Mouse (Mus musculus): ENCODE results near the gene Cys1.
A peak's percentile ranks its signal among the peaks of the same experiment; 100 is the strongest.
"Not testable (repeated sequence)": the region's sequence is repeated elsewhere in the genome, so short reads cannot be mapped to it uniquely, and the experiment has no call there.

Gene Cys1

GRCm38 (mm10) chr12:24681286-24682023 is at the start of gene Cys1:
Cys1 (minus strand) TSS chr12:24681813.
- no peak for DNase-seq (ENCODE audit: low spot score in 2 of 2)

DNA sequence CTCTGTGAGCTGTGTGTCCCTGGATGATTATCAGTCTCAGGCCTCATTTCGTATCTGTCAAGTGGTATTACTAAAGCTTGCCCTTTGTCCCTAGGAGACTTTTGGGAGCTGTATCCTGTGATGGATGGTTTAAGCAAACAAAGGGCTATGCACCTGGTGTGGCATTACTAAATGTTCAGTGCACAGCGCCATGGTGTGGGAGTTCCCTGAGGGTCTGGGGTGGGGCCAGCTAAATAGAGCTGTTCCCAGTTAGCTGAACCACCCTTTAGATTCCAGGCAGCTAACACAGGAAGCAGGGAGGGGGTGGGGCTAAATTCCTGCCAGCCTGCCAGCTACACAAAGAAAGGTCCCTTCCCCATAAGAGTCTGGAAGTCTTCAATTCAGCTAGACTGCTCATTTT is 42.8 kb upstream of the Cys1 start:
- no peak for DNase-seq (ENCODE audit: low spot score in 2 of 2)

DNA sequence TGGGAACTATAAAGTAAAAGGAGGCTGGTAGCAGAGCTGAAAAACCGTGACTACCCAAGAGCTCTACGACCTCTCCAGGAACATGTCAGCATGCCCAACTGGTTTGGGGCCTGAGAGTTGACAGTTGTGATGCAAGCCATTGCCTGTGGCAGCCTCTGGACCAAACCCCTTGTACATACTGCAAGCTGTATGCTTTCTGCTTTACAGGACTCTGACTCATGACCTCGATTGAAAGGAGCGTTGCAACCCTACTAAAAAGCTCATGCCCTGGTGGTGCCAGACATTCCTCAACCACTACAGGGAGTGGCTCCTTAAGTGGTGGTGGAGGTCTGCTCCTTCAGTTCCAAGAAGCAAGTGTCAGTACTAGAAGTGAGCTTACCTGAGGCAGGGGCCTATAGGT is 42.2 kb upstream of the Cys1 start:
- no peak for DNase-seq (ENCODE audit: low spot score in 2 of 2)

DNA sequence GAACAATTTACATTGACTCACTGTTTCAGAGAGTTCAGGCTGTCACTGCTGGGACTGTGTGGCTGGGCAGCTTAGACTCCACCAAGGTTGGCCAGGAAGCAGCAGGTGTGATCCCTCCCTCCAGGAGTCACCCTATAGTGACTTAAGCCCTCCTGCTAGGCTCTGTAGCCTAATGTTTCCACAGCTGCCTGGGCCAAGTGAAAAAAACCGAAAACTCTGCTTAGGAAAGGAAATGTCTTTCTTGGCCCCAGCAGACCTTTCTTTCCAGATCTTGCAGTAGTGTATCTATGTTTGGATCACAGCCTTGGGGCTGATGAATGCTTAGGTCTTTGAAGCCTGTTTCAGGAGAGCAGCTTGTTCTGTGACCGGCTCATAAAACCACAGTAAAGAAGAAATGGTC is 41.8 kb upstream of the Cys1 start:
- DNase-seq (ENCODE audit: low spot score in 2 of 2) = no peak

DNA sequence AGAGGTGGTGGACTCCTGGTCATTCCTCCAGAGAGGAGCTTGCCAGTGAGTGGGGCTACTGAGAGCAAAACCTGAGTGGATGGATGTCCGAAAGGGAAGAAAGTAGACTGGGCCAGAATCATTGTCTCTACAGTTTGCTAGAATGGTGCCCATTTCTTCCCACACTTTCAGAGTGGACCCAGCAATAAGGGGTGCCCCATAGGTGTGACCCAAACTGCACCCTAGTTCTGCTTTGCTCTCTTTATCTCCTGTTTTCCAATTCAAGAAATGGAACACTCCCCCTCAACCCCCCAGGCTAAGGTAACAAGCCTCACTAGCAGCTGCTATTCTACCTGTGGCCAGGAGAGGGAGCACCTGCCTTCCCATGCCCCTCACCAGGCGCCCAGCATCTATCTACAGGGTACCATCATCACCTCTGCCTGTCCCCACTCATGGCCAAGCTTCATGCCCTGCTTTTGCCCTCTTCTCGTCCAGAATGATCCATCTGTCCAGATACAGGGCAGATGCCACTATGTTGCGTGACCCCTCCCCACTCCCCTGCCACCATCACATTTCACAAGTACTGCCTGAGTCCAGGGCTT is 35.2 kb upstream of the Cys1 start:
- peak in 1 of 2 experiments; percentile 43 for DNase-seq (ENCODE audit: low spot score in 2 of 2)

DNA sequence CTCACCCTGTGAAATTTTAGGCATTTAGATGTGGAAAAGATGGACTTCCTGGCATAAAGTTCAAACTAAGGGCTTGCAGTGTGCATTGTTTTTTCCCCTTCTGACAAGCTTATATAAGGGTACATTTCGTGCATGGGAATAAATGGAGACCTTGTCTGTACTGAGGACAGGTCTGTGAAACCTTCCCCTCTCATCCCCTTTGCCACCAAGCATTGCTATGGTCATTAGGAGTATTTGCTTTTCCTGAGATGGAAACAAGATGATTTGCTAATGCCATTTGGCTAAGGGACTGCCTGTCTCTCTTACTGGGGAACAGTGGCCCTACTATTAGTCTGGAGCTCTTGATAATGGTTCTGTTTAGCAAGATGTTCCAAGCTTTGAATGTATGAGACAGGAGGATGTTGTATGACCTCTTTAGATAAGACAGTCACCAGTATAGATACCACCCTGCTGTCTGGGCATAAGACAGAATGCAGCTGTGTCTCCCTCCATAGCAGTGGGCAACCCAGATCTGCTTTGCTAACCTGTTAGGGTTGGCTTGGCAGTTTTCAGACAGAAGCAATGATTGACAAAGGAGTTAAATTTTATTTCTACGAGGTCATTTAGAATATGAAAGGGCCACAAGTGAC is 33.8 kb upstream of the Cys1 start:
- no peak for DNase-seq (ENCODE audit: low spot score in 2 of 2)

DNA sequence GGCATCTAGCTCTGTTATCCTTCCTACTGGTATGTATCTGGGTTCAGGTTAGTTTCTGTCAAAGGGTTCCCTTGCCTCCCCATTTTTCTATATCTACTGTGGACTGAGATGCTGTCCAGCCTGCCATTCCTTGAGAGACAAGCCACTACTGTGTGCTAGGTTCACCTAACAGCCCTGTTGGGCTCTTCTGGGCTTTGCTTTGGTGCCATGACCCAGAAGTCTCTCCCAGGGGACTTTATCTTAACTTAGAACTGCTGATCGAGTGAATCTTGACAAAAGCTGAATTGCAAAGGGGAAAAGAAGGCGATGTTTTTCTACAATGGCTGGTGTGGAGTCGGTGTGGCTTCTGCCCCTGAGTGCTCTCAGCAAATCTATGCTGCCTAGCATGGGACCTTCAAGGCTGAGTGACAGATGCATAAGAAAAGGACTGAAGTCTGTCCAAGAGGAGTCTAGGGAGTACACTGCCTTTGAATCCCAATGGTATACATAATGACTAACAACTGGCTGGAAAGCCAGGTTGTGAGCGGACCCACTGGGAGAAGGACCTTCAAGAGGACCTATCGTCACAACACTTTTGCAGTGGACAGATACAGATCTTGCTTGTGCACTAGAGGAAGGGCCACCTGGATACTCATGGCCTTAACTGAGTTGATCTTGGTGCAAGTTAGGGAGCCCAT is 33.1 kb upstream of the Cys1 start:
- DNase-seq (ENCODE audit: low spot score in 2 of 2) = no peak

- no peak for DNase-seq (ENCODE audit: low spot score in 2 of 2)
Measured at GRCm38 (mm10) chr12:24712396-24712795, 30.8 kb upstream of the Cys1 start.

GRCm38 (mm10) chr12:24710672-24711071 is 29.1 kb upstream of the Cys1 start:
- no peak for DNase-seq (ENCODE audit: low spot score in 2 of 2)

DNA sequence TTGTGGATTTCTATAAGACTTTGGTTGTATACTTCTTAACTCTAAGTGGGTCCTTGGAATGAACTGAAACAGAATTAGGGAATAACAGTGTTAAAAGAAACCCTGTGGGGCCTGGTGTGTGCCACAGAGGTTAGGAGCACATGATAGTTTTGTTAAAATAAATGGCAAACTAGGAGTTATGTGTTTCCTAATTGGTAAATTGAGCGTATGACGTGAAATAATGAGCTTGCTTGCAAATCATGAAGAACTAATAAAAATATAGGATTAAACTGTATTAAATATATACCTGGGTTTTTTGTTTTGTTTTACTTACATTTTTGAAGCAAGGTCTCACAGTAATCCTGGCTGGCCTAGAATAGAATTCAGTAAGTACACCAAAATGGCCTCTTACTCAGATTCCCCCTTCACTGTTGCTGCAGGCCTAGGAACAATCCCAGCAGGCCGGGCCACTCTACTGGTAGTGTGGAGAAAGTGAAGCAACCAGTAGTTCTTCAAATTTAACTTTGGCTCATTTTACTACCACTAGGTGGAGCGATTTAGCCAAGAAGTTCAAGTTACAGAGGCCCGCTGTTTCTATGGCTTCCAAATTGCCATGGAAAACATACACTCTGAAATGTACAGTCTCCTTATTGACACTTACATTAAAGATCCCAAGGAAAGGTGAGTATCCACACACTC is 28.4 kb upstream of the Cys1 start:
- peak in 1 of 2 experiments; percentile 60 for DNase-seq (ENCODE audit: low spot score in 2 of 2)

DNA sequence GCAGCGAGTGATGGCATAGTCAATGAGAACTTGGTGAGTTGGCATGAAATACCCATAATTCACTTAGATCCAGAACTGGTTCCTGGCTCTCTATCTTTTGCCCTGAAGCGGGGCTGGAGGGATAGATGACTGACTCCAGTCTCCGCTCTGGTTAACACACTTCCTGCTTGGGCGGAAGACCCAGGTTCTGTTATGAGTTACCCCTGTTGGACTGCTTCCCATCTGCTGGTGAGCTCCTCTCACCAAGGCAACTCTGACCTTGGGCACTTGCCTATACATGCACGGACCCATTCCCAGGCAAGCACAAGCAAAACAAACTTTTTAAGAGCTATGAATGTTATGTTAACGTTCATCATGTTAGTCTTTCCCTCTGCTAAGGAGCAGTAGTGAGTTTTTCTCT is 27.8 kb upstream of the Cys1 start:
- no peak for DNase-seq (ENCODE audit: low spot score in 2 of 2)

DNA sequence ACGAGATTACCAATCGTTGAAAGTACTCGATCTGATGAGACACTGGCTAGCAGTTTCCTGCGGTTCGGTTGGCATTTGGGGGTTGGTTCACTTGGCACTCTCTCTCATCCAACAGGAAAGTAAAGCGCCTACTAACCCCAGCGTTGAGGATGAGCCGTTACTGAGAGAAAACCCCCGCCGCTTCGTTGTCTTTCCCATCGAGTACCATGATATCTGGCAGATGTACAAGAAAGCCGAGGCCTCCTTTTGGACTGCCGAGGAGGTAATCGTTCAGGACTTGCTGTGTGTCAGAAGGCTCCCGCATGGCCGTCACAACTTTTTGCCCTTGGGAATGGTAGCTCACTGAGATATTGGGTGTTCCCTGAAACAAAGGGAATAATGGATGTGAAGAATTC is 27.2 kb upstream of the Cys1 start:
- DNase-seq (ENCODE audit: low spot score in 2 of 2) = no peak

DNA sequence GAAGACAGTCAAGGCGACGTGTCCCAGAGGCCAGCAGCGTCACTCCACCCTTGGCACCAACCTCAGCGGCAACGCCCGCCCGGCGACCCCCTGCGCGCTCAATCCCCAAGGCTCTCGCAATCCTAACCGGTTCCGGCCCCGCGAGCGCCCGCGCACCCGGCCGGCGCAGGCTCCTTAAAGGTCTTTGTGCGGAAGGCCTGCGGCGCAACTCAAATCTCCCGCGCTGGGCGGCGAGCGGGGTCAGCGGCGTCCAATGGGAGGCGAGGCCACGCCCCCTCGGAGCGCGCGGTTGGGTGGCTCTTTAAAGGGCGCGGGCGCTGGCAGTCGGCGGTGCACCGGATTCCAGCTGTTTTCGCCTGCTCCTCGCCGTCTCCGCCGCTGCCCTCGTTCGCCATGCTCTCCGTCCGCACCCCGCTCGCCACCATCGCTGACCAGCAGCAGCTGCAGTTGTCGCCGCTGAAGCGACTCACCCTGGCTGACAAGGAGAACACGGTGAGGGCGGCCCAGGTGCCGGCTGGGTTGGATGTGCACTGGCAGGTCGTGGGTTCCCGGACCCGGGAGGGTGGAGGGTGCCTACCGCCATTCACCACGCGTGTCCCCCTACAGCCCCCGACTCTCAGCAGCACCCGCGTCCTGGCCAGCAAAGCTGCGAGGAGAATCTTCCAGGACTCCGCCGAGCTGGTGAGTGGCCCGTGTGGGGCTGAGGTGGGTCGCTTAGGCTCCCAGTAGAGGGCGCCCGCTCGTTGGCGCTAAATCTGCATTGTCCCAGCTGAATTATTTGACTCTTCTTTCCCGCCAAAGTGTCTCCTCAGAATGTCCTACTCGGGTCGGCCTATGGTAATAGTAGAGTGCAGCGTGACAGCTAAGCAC is 26.6 kb upstream of the Cys1 start, which contains the start of gene Rrm2:
Rrm2 (plus strand) TSS at position 288 of the 870 bp plus-strand sequence.
- peak; percentile 87 to 89 for DNase-seq (ENCODE audit: low spot score in 2 of 2)

GRCm38 (mm10) chr12:24707480-24707802 is 25.8 kb upstream of the Cys1 start:
- no peak for DNase-seq (ENCODE audit: low spot score in 2 of 2)

DNA sequence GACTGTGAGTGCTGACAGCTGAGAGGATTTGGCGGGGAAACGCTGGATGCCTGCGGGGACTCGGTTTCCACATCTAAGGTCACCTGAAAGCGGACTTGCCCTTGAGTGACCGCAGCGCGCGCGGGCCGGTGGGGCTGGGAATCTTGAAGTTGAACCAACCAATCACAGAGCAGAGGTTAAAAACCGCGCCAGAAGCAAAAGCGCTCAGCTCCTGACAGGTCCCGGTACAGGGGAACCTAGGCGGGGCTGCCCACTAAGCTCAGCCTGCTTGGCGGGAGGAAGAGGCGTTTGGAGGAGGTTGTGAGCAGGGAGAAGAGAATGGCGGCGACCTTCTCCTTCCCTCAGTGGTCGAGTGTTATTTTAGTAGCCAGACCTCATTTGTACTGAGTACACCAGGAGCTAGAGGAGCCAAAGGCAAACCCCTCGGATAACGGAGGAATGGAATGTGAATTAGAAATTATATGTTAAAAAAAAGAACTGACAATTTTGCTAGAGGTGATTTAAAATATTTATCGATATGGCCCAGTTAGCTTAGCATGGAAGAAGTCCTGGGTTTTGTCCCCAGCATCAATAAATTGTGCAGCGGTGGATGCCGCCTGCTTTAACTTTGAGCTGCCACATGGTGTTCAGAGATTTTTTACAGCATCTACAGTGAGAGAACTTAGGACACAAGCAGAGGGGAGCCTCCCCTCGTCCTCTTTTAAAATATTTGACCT is 25.3 kb upstream of the Cys1 start:
- DNase-seq (ENCODE audit: low spot score in 2 of 2) = no peak

DNA sequence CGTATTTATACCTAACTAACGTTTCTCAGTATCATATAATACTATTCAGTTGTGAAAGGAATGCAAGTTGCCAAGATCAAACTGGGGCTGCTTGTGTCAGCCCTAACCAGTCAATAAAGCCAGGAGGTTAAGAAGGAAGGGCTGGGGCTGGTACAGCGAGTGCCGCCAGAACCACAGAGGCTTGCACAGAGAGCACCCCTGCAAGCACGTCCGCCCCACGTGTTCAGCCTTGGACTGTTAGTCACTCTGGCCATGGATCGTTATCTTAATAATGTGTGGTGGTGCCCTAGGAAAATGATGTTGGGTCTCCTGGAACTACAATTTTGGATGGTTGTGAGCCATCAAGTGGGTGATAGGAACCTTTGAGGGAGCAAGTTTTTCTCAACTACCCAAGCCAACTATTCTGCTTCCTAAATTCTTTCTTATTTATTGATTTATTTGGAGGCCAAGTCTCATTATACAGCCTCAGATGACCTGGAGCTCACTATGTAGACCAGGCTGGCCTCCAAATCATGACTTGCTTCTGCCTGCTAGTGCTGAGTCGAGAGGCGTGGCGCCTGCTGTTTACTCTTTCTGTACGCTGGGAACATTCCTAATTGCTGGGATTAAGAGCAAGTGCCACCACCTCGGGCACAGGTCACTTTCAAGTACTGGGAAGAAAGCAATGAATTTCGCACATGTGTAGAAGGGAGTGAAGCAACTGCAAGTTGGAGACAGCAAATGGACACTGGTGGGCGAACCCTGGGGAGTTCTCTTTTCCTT is 24.1 kb upstream of the Cys1 start:
- no peak for DNase-seq (ENCODE audit: low spot score in 2 of 2)

DNA sequence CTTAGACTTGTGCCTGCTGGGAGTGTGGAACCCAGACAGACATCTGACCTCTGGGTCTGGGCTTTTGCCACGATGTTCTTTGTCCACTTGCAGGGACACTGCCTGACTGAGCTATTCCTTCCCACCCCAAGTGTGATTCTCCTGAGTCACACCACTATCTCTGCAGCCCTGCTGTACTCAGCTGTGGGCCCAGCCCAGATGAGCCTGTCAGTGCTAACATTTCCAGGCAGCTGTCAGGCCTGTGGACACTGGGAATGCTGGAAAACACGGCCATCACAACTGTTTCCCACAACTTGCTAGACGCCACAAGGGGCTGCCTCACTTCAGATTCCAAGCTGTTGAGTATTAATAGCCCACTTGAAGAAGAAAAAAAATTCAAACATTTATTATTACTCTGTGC is 21.4 kb upstream of the Cys1 start:
- no peak for DNase-seq (ENCODE audit: low spot score in 2 of 2)

- DNase-seq (ENCODE audit: low spot score in 2 of 2) = not testable (repeated sequence)
Measured at GRCm38 (mm10) chr12:24701621-24702020, 20.0 kb upstream of the Cys1 start.

GRCm38 (mm10) chr12:24699578-24699977 is 18.0 kb upstream of the Cys1 start:
- DNase-seq (ENCODE audit: low spot score in 2 of 2) = no peak

GRCm38 (mm10) chr12:24698514-24698913 is 16.9 kb upstream of the Cys1 start:
- DNase-seq (ENCODE audit: low spot score in 2 of 2) = no peak
